Mouse (Mus musculus): Measurements from ENCODE around the gene Tgif2.

DNA sequence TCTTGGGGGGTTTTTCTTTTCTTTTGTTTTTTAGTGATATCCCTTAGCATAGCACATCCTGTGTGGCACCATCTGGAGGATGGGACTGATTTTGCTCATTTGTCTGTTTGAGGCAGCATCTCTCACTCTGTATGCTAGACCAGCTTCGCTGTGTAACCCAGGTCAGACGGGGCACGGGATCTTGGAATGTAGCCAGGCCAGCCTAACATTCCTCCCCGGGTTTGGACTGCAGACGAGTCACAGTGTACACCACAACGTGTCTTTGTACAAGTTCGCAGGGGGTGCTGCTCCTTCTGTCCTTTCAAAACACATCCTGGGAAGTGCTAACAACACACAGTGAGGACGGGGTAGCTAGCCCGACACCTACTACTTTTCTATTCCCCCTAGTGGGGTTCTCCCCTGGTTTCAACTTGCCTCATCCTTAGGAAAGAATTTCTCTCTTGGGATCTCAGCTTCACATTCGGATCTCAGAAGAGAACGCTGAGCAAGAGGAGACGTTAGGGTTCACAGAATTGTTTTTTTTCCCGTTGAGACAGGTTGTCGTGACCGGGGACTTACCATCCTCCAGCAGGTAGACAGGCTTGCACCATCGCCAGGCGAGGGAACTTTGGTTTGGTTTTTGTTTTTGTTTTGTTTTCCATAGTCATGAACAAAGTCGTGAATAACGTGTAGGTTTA lies 22.4 kb downstream of the Tgif2 start:
- no peak for TF ChIP-seq GATA1 (IDR thresholded peaks at IDR 0.05; ENCODE audit: low read length)
- TF ChIP-seq TAL1 (IDR thresholded peaks at IDR 0.05; ENCODE audit: low read length): no peak
